Mouse (Mus musculus) forebrain, embryonic 14.5 days (tissue): Measurements from ENCODE around the gene Naxe. TPM values are rescaled to one million over a fixed set of nuclear protein-coding genes. Genes with fewer than 3 reads are reported as not detected.
A peak's percentile ranks its signal among the peaks of the same experiment; 100 is the strongest.

Experiments
- ATAC-seq: fragments of 200-750 bp; cut with Nextera tagmentation; 2 replicates; pipeline ENCODE4 v1.8.0; 2017; ENCODE audit warnings: mild to moderate bottlenecking, moderate library complexity
- DNase-seq: peaks from one replicate; pipeline ENCODE4 v3.0.0-alpha.2; 2015; ENCODE audit warnings: low spot score
- H3K27ac ChIP-seq: fragments of 300-500 bp; sonication (generic); 2 replicates; pipeline ENCODE4 v1.5.1; 2014; ENCODE audit warnings: low read depth, mild to moderate bottlenecking, control low read depth, low read length, moderate library complexity
- H3K27me3 ChIP-seq: fragments of 300-500 bp; sonication (generic); replicated peaks from 2 replicates; pipeline ENCODE4 v1.6.1; 2014; ENCODE audit warnings: low read length, control low read depth, mixed read lengths; ENCODE audit not compliant: control insufficient read depth, insufficient read depth
- H3K36me3 ChIP-seq: fragments of 300-500 bp; sonication (generic); 2 replicates; pipeline ENCODE4 v1.6.1; 2014; ENCODE audit warnings: low read length, control low read depth; ENCODE audit not compliant: control insufficient read depth, insufficient read depth
- H3K4me1 ChIP-seq: fragments of 300-500 bp; sonication (generic); 2 replicates; pipeline ENCODE4 v1.6.1; 2014; ENCODE audit warnings: antibody characterized with exemption, low read length, control low read depth; ENCODE audit not compliant: control insufficient read depth, insufficient read depth
- H3K4me2 ChIP-seq: fragments of 300-500 bp; sonication (generic); 2 replicates; pipeline ENCODE4 v1.6.1; 2014; ENCODE audit warnings: mild to moderate bottlenecking, control low read depth, low read length
- H3K4me3 ChIP-seq: fragments of 300-500 bp; sonication (generic); 2 replicates; pipeline ENCODE4 v1.5.1; 2014; ENCODE audit warnings: low read depth, low read length, control low read depth
- H3K9ac ChIP-seq: fragments of 300-500 bp; sonication (generic); 2 replicates; pipeline ENCODE4 v1.6.1; 2014; ENCODE audit warnings: mild to moderate bottlenecking, low read length, control low read depth, moderate library complexity
- H3K9me3 ChIP-seq: fragments of 300-500 bp; sonication (generic); replicated peaks from 2 replicates; pipeline ENCODE4 v1.6.1; 2016; ENCODE audit warnings: low read length, control low read depth, mixed read lengths; ENCODE audit not compliant: control insufficient read depth
- WGBS: fragments of 180-500 bp; shearing (Covaris S2); extraction: QIAGEN DNeasy Blood & Tissue Kit; methylation state at CpG from one replicate; pipeline ENCODE4 v1.1.7; 2014; 5-methylcytosine and 5-hydroxymethylcytosine counted together
- polyA plus RNA-seq: library from polyadenylated mRNA; unstranded; fragments of >200 nt; fragmentation: Nextera tagmentation; extraction: Ambion mirVana; gene quantifications from 2 replicates; pipeline ENCODE4 v1.2.1, GENCODE M21; 2014

Gene Naxe
- polyA plus RNA-seq = 171 and 192 TPM in 2 replicates

- H3K27ac ChIP-seq = peak within 1 kb of the TSS; percentile 6; the same call in 1 of the 2 replicates
- WGBS = 1% methylated on average over 60 of the region's 60 CpGs
- peak within 1 kb of the TSS; percentile 96 for H3K4me2 ChIP-seq
- peak within 1 kb of the TSS; percentile 96 for H3K4me3 ChIP-seq
- DNase-seq (peak; percentile 93), ATAC-seq (peak; percentile 97)
- H3K9ac ChIP-seq = peak within 1 kb of the TSS; percentile 92
- peaks cover 7% of the 10 kb centered on the region; the same call in 1 of the 2 replicates for H3K4me1 ChIP-seq
- peaks cover 29% of the 10 kb centered on the region for H3K36me3 ChIP-seq
- H3K27me3 ChIP-seq = no peaks in the 10 kb centered on the region
- H3K9me3 ChIP-seq = no peaks in the 10 kb centered on the region
Observed at GRCm38 (mm10) chr3:88057902-88058696, at the start of gene Naxe. Gene Naxe (minus strand): TSS chr3:88058495.

- Histone ChIP-seq H3K36me3 (peaks cover 49% of the 10 kb centered on the region), H3K9ac (no peak overlapping the region), H3K4me1 (no peaks in the 10 kb centered on the region), H3K4me3 (no peak overlapping the region), H3K4me2 (no peak overlapping the region), H3K9me3 (no peaks in the 10 kb centered on the region), H3K27me3 (no peaks in the 10 kb centered on the region), H3K27ac (no peak overlapping the region)
- no peak for ATAC-seq
- no peak for DNase-seq
- 82% methylated on average over 4 of the region's 4 CpGs for WGBS
Observed at GRCm38 (mm10) chr3:88106126-88106525, 47.8 kb upstream of the Naxe start.

GRCm38 (mm10) chr3:88102611-88103010 is 44.3 kb upstream of the Naxe start:
- no peaks in the 10 kb centered on the region for H3K9me3 ChIP-seq
- no peak overlapping the region for H3K4me2 ChIP-seq
- no peak overlapping the region for H3K27ac ChIP-seq
- H3K27me3 ChIP-seq = no peaks in the 10 kb centered on the region
- no peak overlapping the region for H3K9ac ChIP-seq
- DNase-seq (no peak), ATAC-seq (no peak)
- no peaks in the 10 kb centered on the region for H3K4me1 ChIP-seq
- WGBS = 89% methylated on average over 6 of the region's 6 CpGs
- H3K4me3 ChIP-seq = no peak overlapping the region
- peaks cover 47% of the 10 kb centered on the region for H3K36me3 ChIP-seq

GRCm38 (mm10) chr3:88102196-88102595 is 43.9 kb upstream of the Naxe start:
- Histone ChIP-seq H3K27me3 (no peaks in the 10 kb centered on the region), H3K4me2 (no peak overlapping the region), H3K9me3 (no peaks in the 10 kb centered on the region), H3K27ac (no peak overlapping the region), H3K9ac (no peak overlapping the region), H3K4me1 (no peaks in the 10 kb centered on the region), H3K4me3 (no peak overlapping the region), H3K36me3 (peaks cover 47% of the 10 kb centered on the region)
- ATAC-seq (no peak), DNase-seq (no peak)
- 89% methylated on average over 6 of the region's 6 CpGs for WGBS

- Histone ChIP-seq H3K9me3 (no peaks in the 10 kb centered on the region), H3K4me1 (no peaks in the 10 kb centered on the region), H3K27ac (no peak overlapping the region), H3K27me3 (no peaks in the 10 kb centered on the region), H3K4me2 (no peak overlapping the region), H3K36me3 (peaks cover 47% of the 10 kb centered on the region), H3K9ac (no peak overlapping the region), H3K4me3 (no peak overlapping the region)
- no peak for ATAC-seq
- no peak for DNase-seq
- 93% methylated on average over 7 of the region's 7 CpGs for WGBS
Observed at GRCm38 (mm10) chr3:88101736-88102135, 43.4 kb upstream of the Naxe start.

- DNase-seq = peak; percentile 24
- Histone ChIP-seq H3K27me3 (no peaks in the 10 kb centered on the region), H3K9me3 (no peaks in the 10 kb centered on the region), H3K36me3 (peaks cover 40% of the 10 kb centered on the region), H3K9ac (no peak overlapping the region), H3K4me2 (no peak overlapping the region), H3K4me3 (no peak overlapping the region), H3K4me1 (no peaks in the 10 kb centered on the region), H3K27ac (no peak overlapping the region)
- no peak for ATAC-seq
- WGBS = 43% methylated on average over 3 of the region's 3 CpGs
Observed at GRCm38 (mm10) chr3:88100251-88100650, 42.0 kb upstream of the Naxe start.

GRCm38 (mm10) chr3:88097666-88098065 is 39.4 kb upstream of the Naxe start:
- Histone ChIP-seq H3K27me3 (no peaks in the 10 kb centered on the region), H3K4me2 (no peak overlapping the region), H3K36me3 (peaks cover 47% of the 10 kb centered on the region), H3K27ac (no peak overlapping the region), H3K9ac (no peak overlapping the region), H3K4me3 (no peak overlapping the region), H3K9me3 (no peaks in the 10 kb centered on the region), H3K4me1 (no peaks in the 10 kb centered on the region)
- DNase-seq = no peak
- no peak for ATAC-seq
- 89% methylated on average over 6 of the region's 6 CpGs for WGBS

GRCm38 (mm10) chr3:88094126-88094525 is 35.8 kb upstream of the Naxe start:
- no peaks in the 10 kb centered on the region for H3K4me1 ChIP-seq
- H3K4me3 ChIP-seq = no peak overlapping the region
- H3K27ac ChIP-seq = 0 out of 2 replicates have a peak overlapping the region, but pooled peaks have one; percentile 9
- no peaks in the 10 kb centered on the region for H3K27me3 ChIP-seq
- WGBS = 95% methylated on average over 5 of the region's 5 CpGs
- H3K9me3 ChIP-seq = no peaks in the 10 kb centered on the region
- ATAC-seq (no peak), DNase-seq (no peak)
- peaks cover 48% of the 10 kb centered on the region for H3K36me3 ChIP-seq
- no peak overlapping the region for H3K9ac ChIP-seq
- no peak overlapping the region for H3K4me2 ChIP-seq

GRCm38 (mm10) chr3:88090616-88091015 is 32.3 kb upstream of the Naxe start:
- DNase-seq (no peak), ATAC-seq (no peak)
- peaks cover 51% of the 10 kb centered on the region for H3K36me3 ChIP-seq
- no peaks in the 10 kb centered on the region for H3K4me1 ChIP-seq
- H3K4me3 ChIP-seq = no peak overlapping the region
- 92% methylated on average over 6 of the region's 6 CpGs for WGBS
- H3K27ac ChIP-seq = no peak overlapping the region
- no peak overlapping the region for H3K4me2 ChIP-seq
- H3K9me3 ChIP-seq = no peaks in the 10 kb centered on the region
- no peak overlapping the region for H3K9ac ChIP-seq
- no peaks in the 10 kb centered on the region for H3K27me3 ChIP-seq
